Comparison of ENCODE assay signal across 7 mouse cellular contexts in the genomic region with DNA sequence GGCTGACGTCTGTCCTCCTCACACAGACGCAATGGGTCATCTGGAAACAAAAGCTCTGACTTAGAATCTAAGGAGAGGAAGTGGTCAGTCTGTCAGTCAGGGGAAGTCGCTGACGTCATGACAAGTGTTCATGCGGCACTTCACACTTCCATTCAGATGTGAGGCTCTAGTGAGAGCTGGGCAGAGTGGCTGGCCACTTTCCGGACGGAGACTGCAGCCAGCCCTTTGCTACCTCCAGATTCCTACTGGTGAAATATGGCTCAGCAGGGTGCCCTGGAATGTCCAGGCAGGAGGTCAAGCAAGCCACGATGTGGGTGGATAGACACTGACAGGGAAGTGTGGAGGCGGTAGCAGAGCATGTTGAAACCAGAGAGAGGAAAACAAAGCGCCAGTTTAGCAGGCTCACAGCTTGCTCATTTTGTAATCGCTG.
A peak's percentile ranks its signal among the peaks of the same experiment; 100 is the strongest.
DNase-seq lines count a peak whose midpoint lies in the region; ATAC-seq and TF ChIP-seq lines count a peak whose summit lies in the region.

No protein-coding gene starts in this region.

- ATAC-seq in Patski, result peak; percentile 52
- peak; percentile 55 for ATAC-seq in lung, postnatal 0 days
- no peak for ATAC-seq in forebrain, embryonic 12.5 days (ENCODE audit: low FRiP score)

- 0 out of 2 replicates have a peak, but pooled peaks have one; percentile 12 for TF ChIP-seq EP300 in lung, postnatal 0 days (IDR thresholded peaks at IDR 0.05)

- WGBS in lung, postnatal 0 days, result 51% methylated on average over 11 of the region's 11 CpGs
- 79% methylated on average over 11 of the region's 11 CpGs for WGBS in forebrain, embryonic 12.5 days

- H3K9me3 ChIP-seq in lung, postnatal 0 days (ENCODE audit: low read length), result no peaks in the 10 kb centered on the region
- no peaks in the 10 kb centered on the region for H3K9me3 ChIP-seq in forebrain, embryonic 12.5 days

- POLR2A ChIA-PET in Patski (lab: Charles Lee), result interaction anchor here (1.9 kb wide), 1 partner anchor 15 kb away, joined by 12 read pairs; no protein-coding TSS in a partner anchor

- H3K4me3 ChIP-seq in lung, postnatal 0 days (ENCODE audit: low read depth, low read length), result no peak overlapping the region
- H3K4me3 ChIP-seq in forebrain, embryonic 12.5 days (replicated peaks), result no peak overlapping the region
- H3K4me3 ChIP-seq in layer of hippocampus, adult 2 months, result no peak overlapping the region

- no peaks in the 10 kb centered on the region for H3K27me3 ChIP-seq in Patski
- H3K27me3 ChIP-seq in lung, postnatal 0 days (replicated peaks; ENCODE audit: insufficient read depth, low read length), result no peaks in the 10 kb centered on the region
- H3K27me3 ChIP-seq in forebrain, embryonic 12.5 days, result no peaks in the 10 kb centered on the region

- no peak overlapping the region for H3K4me2 ChIP-seq in lung, postnatal 0 days (replicated peaks; ENCODE audit: low read depth, low read length)
- H3K4me2 ChIP-seq in forebrain, embryonic 12.5 days, result no peak overlapping the region

- TF ChIP-seq CTCF in Patski (IDR thresholded peaks at IDR 0.05), result no peak
- no peak for TF ChIP-seq CTCF in lung, postnatal 0 days (IDR thresholded peaks at IDR 0.05)
- no peak for TF ChIP-seq CTCF in layer of hippocampus, adult 2 months (conservative IDR thresholded peaks at IDR 0.05)

- peaks cover 25% of the 10 kb centered on the region for H3K4me1 ChIP-seq in lung, postnatal 0 days (ENCODE audit: insufficient read depth, low read depth, low read length)
- peaks cover 21% of the 10 kb centered on the region for H3K4me1 ChIP-seq in forebrain, embryonic 12.5 days

- DNase-seq in CD4-positive helper T cell, adult 2 months (ENCODE audit: low read depth, low spot score), result peak; percentile 48
- peak; percentile 82 for DNase-seq in Patski (ENCODE audit: low read depth, low spot score)
- DNase-seq in heart, postnatal 4 days, result peak; percentile 39
- peak; percentile 63 for DNase-seq in lung, postnatal 0 days (ENCODE audit: low spot score)
- DNase-seq in retina, postnatal 1 day, result no peak
- no peak for DNase-seq in layer of hippocampus, adult 2 months (ENCODE audit: low spot score in 2 of 2)

- in situ Hi-C loops in Patski (cut with MboI; ENCODE audit: low pct_unique_long_range_greater_than_20kb), result no loop called here

- H3K36me3 ChIP-seq in lung, postnatal 0 days (ENCODE audit: insufficient read depth, low read length), result peaks cover 10% of the 10 kb centered on the region; the same call in 1 of the 2 replicates
- H3K36me3 ChIP-seq in forebrain, embryonic 12.5 days (replicated peaks), result no peaks in the 10 kb centered on the region

- CTCF ChIA-PET in Patski (lab: Charles Lee), result no interaction called here

- no peak overlapping the region for H3K9ac ChIP-seq in lung, postnatal 0 days (replicated peaks; ENCODE audit: low read depth)
- no peak overlapping the region for H3K9ac ChIP-seq in forebrain, embryonic 12.5 days

- peak overlapping the region; percentile 3; the same call in 1 of the 2 replicates for H3K27ac ChIP-seq in lung, postnatal 0 days (ENCODE audit: low read length)
- no peak overlapping the region for H3K27ac ChIP-seq in forebrain, embryonic 12.5 days
- no peak overlapping the region for H3K27ac ChIP-seq in layer of hippocampus, adult 2 months

Comparison
In these comparisons a context has a peak if more than half of its experiments do, and no peak if none do; other contexts are left out.
1. DNase-seq: peak in CD4-positive helper T cell, adult 2 months (single experiment), Patski (single experiment), heart, postnatal 4 days (single experiment) and lung, postnatal 0 days (single experiment); none in retina, postnatal 1 day (single experiment) and layer of hippocampus, adult 2 months (0 of 2).